Mouse (Mus musculus) neural tube, embryonic 11.5 days (tissue): ENCODE data around the gene Fmnl1. TPM values are rescaled to one million over a fixed set of nuclear protein-coding genes. Genes with fewer than 3 reads are reported as not detected.

ENCODE experiments used
- ATAC-seq: fragments of 200-750 bp; cut with Nextera tagmentation; 2 replicates; pipeline ENCODE4 v1.8.0; 2017; ENCODE audit warnings: moderate number of reproducible peaks, mild to moderate bottlenecking, moderate TSS enrichment, moderate library complexity; ENCODE audit not compliant: insufficient read depth, low FRiP score, low TSS enrichment
- DNase-seq: peaks from one replicate; pipeline ENCODE4 v3.0.0-alpha.2; 2015; ENCODE audit warnings: low spot score
- H3K27ac ChIP-seq: fragments of 300-500 bp; sonication (generic); 2 replicates; pipeline ENCODE4 v1.5.1; 2014; ENCODE audit warnings: low read depth, mild to moderate bottlenecking, low read length
- H3K27me3 ChIP-seq: fragments of 300-500 bp; sonication (generic); 2 replicates; pipeline ENCODE4 v1.6.1; 2014; ENCODE audit warnings: mild to moderate bottlenecking, low read length, mixed read lengths; ENCODE audit not compliant: control insufficient read depth, insufficient read depth
- H3K36me3 ChIP-seq: fragments of 300-500 bp; sonication (generic); 2 replicates; pipeline ENCODE4 v1.6.1; 2014; ENCODE audit warnings: mild to moderate bottlenecking, low read length, moderate library complexity, mixed read lengths; ENCODE audit not compliant: control insufficient read depth, insufficient read depth
- H3K4me1 ChIP-seq: fragments of 300-500 bp; sonication (generic); 2 replicates; pipeline ENCODE4 v1.6.1; 2014; ENCODE audit warnings: low read length, mixed read lengths; ENCODE audit not compliant: control insufficient read depth, insufficient read depth
- H3K4me2 ChIP-seq: fragments of 300-500 bp; sonication (generic); 2 replicates; pipeline ENCODE4 v1.6.1; 2014; ENCODE audit warnings: low read depth, mild to moderate bottlenecking, moderate library complexity
- H3K4me3 ChIP-seq: fragments of 300-500 bp; sonication (generic); 2 replicates; pipeline ENCODE4 v1.5.1; 2014; ENCODE audit warnings: low read depth, low read length
- H3K9ac ChIP-seq: fragments of 300-500 bp; sonication (generic); 2 replicates; pipeline ENCODE4 v1.6.1; 2014; ENCODE audit warnings: mild to moderate bottlenecking, low read length
- H3K9me3 ChIP-seq: fragments of 300-500 bp; sonication (generic); 2 replicates; pipeline ENCODE4 v1.6.1; 2016; ENCODE audit warnings: low read length; ENCODE audit not compliant: control insufficient read depth
- WGBS: fragments of 180-500 bp; shearing (Covaris S2); extraction: QIAGEN DNeasy Blood & Tissue Kit; methylation state at CpG from one replicate; pipeline ENCODE4 v1.1.7; 2014; 5-methylcytosine and 5-hydroxymethylcytosine counted together
- polyA plus RNA-seq: library from polyadenylated mRNA; unstranded; fragments of >200 nt; fragmentation: Nextera tagmentation; extraction: Ambion mirVana; gene quantifications from 2 replicates; pipeline ENCODE4 v1.2.1, GENCODE M21; 2014

Fmnl1 gene
- polyA plus RNA-seq, 1 experiment from 2014 or later, result 1.2 TPM

DNA sequence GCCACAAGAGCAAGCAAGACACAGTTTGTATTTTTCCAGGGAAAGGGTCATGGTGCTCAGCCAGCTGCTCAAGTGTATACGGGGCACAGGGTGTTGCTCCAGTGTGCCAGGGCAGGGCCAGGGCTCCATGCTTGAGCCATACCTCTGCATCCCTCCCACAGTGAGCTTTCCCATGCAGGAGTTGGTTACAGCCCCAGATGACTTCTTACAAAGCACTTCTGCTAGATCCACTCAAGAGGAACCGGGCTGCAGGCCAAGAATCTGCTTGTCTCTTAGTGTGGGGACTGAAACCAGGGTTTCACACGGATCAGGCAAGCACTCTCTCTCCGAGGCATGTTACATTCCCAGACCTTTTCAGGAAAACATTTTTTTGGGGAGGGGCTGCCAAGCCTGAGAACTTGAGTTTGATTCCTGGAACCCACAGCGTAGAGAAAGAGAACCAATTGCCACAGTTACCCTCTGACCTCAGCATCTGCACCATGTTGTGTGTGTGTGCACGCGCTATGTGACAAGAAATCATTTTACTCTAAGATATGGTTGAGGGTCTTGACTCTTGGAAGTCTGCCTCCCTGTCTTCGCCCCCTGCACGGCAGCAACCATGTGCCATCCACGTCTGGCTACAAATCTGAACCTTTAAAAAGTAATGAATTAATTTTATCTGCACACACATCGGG lies 76.7 kb downstream of the Fmnl1 start:
- Histone ChIP-seq H3K27me3 (no peaks in the 10 kb centered on the region), H3K9me3 (no peaks in the 10 kb centered on the region), H3K4me3 (no peak overlapping the region), H3K4me1 (0 out of 2 replicates have a peak, but pooled peaks cover 3% of the 10 kb centered on the region), H3K27ac (no peak overlapping the region), H3K9ac (no peak overlapping the region), H3K4me2 (no peak overlapping the region), H3K36me3 (no peaks in the 10 kb centered on the region)
- no peak for DNase-seq
- ATAC-seq, result no peak
- WGBS, result 85% methylated on average over 11 of the region's 11 CpGs

Other genes starting within 250 kb of the Fmnl1 start
- gene Kif18b, start 246.0 kb upstream of the Fmnl1 start, polyA plus RNA-seq, result 5.1 and 6.6 TPM in 2 replicates
- gene C1ql1, start 224.4 kb upstream of the Fmnl1 start, polyA plus RNA-seq, result 2.9 and 4.0 TPM in 2 replicates
- 51.5 and 53.3 TPM in 2 replicates for gene Nmt1, start 142.9 kb upstream of the Fmnl1 start, polyA plus RNA-seq
- 319 and 323 TPM in 2 replicates for gene Dcakd, start 142.8 kb upstream of the Fmnl1 start, polyA plus RNA-seq
- gene Plcd3, start 69.4 kb upstream of the Fmnl1 start, polyA plus RNA-seq, result 0.80 and 0.90 TPM in 2 replicates
- gene Acbd4, start 69.4 kb upstream of the Fmnl1 start, polyA plus RNA-seq, result 4.4 and 6.4 TPM in 2 replicates
- 3.6 and 3.9 TPM in 2 replicates for gene Hexim1, start 54.9 kb upstream of the Fmnl1 start, polyA plus RNA-seq
- 5.8 and 7.5 TPM in 2 replicates for gene Hexim2, start 38.7 kb upstream of the Fmnl1 start, polyA plus RNA-seq
- gene 1700023F06Rik, start 37.5 kb downstream of the Fmnl1 start, polyA plus RNA-seq, result not detected in 2 replicates
- gene Spata32, start 47.3 kb downstream of the Fmnl1 start, polyA plus RNA-seq, result not detected in 2 replicates
- gene Map3k14, start 96.4 kb downstream of the Fmnl1 start, polyA plus RNA-seq, result 2.5 and 3.5 TPM in 2 replicates
- gene Arhgap27, start 192.6 kb downstream of the Fmnl1 start, polyA plus RNA-seq, result 4.3 and 4.5 TPM in 2 replicates
- 10.0 and 10.5 TPM in 2 replicates for gene Plekhm1, start 241.6 kb downstream of the Fmnl1 start, polyA plus RNA-seq